Mouse (Mus musculus) kidney, postnatal 14 days (tissue): Measurements from ENCODE around the gene Acox3.
"Not testable (repeated sequence)": the region's sequence is repeated elsewhere in the genome, so short reads cannot be mapped to it uniquely, and the experiment has no call there.

ENCODE experiments used
- DNase-seq: peaks from one replicate; pipeline ENCODE4 v3.0.0; 2022; ENCODE audit warnings: mixed read lengths

Acox3 gene

DNA sequence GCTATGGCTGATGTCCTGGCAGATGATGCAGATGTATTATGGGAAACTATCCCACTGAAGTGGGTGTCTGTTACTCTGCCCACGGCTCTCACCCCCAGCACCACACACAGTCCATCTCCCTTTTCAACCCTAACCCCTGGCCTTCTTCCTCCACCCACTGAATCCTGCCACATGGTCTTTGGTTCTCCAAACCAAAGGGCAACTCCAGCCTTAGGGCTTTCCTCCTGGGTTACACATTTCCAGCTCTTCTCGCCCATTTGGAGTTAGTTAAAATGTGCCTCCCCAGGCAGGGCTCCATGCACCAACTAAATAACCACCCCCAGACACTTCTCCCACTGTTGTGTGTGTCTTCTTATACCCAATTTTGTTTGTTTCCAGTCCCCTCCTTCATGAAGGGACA lies 4.4 kb upstream of the Acox3 start:
- no peak for DNase-seq

DNA sequence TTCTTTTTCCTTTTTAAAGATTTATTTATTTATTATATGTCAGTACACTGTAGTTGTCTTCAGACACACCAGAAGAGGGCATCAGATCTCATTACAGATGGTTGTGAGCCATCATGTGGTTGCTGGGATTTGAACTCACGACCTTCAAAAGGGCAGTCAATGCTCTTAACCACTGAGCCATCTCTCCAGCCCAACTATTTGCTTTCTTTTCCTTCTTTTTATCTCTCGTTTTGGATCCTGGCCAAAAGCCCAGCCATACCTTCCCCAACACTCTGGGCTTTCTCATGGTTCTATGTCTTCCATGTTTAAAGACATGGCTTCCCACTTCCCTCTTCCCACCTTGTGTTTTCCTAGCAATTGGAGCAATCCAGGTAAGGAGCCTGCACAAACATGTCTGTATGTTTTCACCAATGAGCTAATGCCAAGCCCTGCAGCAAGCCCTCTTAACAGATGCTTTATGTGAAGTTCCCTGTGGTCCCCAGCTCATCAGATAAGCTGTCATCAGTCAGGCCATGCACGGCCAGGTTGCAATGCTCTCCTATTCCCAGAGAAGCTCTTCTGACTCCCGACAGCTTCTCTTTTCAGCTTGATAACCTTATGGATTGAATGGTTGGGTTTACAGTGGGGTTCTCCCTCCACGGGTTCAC lies 3.5 kb upstream of the Acox3 start:
- no peak for DNase-seq

DNA sequence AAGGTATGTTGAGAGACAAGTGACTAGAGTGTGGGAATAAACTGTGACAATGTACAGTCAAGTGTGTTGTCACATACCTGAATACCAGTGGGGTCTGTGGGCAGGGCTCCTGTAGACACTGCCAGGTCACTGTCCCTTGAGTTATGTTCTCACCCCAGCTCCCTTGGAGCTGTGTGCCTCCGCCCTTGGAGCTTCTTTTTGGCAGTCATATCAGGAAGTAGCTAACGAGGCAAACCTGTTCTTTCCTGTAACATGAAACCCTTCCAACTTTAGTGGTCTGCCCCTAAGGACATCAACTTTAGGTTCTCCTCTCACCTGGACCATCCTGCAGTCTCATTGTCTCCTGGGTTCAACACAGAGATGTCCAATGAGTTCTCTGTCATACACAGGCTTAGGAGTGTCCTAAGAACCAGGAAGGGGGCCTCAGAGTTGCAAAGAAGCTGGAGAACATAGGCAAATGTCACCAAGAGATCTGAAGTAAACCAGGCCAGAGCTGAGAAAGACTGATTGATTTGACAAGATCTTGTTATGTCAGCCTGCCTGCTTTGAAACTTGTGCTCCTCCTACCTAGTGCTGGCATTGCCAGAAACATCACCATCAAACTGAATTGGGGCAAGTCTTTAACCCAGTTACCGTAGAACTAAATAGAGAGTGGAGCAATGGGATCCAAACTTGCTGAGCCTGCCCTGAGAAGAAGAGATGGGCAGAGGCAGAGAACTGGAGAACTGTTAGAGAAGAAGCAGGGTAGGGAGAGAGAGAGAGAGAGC lies 2.5 kb upstream of the Acox3 start:
- no peak for DNase-seq

DNA sequence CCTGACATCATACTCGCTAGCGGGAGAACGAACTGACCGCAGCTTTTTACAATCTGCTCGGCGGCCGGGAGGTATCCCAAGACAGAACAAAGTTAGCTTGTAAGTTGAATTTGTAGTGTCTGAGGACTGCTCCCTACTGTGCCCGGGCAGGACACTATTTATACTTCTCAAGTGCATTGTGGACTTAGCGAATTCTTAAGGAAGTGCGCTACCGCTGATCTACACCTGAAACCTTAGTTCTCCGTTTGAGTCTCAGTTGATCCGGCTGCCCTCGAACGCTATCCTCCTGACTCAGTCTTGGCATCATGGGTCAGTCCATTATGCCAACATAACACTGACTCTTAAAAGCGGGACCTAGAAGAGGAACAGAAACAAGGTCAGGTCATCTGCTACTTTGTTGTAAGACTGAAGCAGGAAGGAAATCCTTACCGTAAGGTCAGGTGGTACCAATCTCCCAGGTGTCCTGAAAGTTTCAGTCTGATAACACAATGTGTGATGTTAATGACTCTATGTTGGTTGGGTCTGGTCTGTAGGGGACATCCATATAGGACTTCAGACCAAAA lies 462 bp downstream of the Acox3 start:
- DNase-seq = no peak

DNA sequence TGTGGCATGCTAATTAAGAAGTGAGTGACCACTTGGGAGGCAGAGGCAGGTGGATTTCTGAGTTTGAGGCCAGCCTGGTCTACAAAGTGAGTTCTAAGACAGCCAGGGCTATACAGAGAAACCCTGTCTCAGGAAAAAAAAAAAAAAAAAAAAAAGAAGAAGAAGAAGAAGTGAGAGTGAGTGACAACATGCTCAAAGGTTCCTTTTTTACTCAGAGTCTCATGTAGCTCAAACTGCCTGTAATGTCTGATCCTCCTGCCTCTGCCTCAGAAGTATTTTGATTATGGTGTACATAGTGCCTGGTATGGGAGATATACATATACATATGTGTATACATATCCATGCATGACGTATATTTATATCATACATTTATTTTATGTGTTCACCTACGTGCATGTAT lies 1.4 kb downstream of the Acox3 start:
- not testable (repeated sequence) for DNase-seq

DNA sequence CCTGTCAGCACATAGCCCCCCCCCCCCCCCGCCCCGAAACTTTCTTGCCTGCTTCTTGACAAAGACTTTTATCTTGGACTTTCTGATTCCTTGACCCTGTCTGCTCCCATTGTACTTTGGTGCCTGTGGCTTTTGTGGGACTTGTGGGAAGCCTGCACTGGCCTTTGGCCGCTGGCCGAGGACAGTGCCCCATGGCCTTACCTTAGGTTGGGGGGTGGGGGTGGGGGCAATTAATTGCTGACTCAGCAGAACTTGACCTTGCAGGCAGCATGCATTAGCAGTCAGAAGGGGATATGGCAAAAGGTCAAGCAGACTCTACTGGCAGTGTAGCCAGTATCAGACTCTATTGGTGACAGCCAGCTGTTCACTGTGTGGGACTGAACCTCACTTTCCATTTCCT lies 8.7 kb downstream of the Acox3 start:
- DNase-seq = no peak

DNA sequence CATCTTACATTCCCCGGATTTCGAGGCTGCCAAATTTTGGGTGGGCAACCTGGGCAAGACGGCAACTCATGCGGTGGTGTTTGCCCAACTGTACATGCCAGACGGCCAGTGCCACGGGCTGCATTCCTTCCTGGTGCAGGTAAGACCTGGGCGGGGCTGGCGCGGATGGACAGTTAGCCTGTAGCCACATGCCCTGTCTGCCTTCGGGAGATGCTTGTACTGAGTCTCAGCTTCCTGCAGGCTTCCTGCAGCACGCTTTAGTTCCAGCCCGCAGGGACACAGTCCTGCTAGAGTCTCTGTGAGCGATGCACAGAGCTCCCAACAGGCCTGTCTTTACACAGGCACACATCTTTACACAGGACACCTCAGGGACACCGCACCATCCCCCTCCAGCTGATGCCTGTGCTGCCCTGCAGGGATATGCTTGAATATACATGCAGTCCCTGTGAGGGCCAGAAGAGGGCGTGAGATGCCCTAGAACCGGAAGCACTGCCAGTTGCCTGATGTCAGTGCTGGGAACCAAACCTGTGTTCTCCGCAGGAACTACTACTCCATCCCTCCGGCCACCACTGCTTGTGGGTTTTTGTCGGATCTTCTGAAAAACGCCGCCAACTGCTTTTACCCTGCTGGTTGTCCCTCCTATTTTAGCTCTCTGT lies 9.4 kb downstream of the Acox3 start:
- no peak for DNase-seq

DNA sequence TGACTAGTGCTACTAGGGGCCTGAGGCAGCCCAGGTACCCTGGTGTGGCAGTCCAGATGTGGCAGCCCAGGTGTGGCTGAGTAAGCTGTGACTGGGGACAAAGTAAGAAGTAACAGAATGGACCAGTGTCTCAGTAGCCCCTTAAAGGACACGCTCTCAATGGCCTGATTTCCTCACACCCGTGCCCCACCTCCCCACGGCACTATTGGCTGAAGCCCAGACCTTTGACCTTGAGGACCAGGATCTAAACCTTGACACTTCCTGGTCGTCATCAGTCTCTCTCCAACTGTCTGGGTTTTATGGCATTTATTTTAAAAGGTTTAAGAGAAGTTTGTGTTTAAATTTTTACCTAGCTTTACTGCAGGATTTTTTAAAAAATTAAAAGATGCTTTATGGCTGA lies 10.0 kb downstream of the Acox3 start:
- no peak for DNase-seq

DNA sequence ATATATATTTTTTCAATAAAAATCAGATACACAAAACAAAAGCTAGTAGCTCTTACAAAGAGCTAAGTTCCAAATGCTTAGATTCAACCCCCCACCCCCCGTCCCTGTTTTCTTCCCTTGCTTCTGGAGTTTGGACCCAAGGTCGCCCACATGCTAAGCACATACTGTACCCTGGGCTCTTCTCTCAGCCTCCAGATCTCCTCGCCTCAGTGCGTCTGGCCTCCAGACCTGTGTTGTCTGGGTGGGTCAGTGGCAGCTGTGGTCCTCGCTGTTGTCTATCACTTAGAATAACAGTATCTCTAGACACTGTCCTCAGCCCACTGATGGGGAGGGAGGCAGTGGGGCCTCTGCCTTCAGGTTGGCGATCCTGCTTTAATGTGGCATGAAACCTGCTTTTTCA lies 10.4 kb downstream of the Acox3 start:
- peak; percentile 78 for DNase-seq

DNA sequence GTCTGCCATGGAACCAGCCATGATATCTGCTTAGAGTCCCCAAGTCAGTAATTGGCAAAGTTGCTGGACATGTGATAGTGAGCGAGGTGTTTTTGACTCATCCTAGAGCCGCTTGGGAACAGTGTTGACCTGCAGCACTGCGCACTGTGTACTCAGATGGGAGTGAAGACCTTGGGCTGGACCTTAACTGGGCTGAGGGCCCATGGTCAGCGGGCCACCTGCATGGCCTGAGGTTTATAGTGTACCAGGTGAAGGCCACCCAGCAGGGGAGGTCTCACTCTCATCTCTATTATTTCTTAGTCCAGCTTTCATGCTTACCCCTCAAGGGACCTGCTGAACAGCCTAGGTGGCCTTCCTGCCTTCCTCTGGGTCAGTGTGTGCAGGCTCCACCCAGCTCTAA lies 11.9 kb downstream of the Acox3 start:
- no peak for DNase-seq

DNA sequence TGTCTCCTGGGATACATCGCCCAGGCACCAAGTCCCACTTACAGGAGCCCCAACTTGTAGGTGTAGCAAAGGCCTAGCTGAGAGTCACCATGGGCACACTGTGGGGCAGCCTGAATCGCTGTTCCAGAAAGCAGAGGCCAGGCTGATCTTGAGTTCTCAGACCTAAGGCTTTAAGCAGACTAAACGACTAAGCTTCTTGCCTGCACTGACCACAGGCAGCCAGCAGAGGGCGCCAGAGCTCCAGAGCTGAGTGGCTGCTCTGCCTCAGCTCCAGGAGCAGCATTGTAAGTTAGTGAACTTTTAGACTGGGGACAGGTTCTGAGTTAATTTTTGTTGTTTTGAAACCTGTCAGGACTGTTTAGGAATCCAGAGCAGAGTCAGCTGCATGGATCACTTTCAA lies 12.9 kb downstream of the Acox3 start:
- peak; percentile 85 for DNase-seq

DNA sequence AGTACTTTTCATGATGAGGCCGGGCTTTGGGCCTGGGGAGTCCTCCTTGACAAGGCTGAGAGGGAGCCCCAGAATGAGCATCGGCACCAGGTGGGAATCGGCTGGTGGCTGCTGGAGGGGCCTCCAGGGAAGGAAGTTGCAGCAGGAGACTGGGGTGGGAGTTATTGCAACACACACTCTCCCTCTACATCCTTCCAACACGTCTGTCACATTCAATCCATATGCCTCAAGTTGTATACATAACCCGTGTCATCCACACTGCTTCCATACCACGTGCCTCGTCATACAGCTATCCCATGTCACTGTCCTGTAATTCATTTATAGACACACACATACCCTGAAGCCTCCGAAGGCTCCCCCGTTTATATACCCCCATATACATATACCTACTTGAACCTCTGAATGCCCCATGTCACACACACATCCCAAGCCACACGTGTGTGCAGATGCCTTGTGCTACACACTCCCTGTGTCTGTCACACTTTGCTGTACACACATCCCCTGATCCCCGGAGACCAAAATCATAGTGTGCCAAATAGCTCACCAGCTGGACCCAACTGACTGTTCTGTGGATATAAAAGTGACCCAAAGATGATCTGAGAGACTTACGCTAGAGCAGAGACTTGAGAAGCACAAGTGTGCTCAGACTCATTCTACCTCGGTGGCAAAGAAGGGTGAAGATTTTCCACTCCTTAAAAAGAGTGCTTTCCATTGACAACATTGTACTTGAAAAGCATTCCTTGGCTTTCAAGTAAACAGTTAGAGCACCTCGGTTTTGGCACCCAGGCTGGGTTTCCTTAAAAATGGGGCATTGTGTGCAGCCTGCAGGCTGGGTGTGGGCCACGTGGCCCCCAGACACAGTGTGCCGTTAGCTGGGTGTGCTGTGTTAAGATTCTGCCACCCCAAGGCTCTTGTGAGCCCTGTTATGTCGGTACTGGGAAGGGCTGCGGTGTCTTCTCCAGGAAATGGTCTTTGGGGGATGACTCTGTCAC lies 13.6 kb downstream of the Acox3 start:
- no peak for DNase-seq

DNA sequence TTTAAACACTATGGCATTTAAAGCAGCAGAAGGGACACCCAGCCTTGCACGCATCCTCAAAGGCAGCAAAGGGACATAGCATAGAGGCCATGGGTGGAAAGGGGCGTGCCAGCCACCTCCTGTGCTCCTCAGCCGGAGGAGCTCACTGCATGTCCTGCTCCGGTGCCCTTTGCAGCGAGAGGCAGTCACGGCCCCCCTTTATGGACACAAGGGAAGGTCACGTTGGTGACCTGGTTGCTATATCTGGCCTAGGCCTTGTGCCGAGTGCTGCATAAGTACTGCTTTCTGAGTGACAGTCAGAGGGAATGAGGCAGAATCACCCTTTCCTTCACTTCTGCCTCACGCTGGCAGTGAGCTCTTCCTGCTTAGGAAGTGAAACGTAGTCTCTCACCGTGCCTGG lies 17.4 kb downstream of the Acox3 start:
- DNase-seq = no peak

DNA sequence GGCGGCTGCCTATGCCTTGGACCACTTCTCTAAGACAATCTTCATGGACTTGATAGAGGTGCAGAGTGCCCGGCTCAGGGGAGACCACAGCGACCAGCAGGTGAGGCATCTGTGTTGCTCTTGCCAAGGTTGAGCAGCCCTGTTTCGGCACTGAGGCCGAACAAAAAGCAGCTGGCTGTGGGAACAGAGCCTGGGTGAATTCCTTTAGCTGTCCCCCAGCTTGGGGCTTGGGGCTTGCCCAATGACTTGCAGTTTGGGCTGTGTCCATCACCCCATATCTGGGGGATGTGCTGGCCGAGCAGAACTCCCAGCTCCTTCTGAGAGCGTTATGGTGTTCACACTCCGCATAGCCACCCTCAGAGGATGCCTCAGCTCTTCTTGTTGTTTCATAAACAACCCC lies 18.7 kb downstream of the Acox3 start:
- no peak for DNase-seq

DNA sequence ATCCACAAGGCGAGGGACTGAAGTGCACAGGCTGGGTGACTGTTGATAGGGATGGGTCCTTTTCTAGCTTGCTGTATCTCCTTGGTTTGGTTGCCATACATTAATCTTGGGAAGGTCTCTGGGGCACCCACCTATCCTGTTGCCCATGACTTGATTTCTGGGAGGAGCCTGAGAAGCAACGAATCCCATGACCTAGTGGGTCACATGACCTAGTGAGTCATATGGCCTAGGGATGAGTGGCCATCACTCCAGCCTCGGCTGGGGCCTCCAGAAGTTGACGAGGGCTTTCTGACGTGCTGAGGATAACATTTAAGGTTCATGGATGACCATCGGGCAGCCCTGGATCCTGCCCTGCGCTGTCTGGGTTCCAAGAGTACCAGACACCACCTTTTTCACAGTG lies 22.5 kb downstream of the Acox3 start:
- DNase-seq = no peak

DNA sequence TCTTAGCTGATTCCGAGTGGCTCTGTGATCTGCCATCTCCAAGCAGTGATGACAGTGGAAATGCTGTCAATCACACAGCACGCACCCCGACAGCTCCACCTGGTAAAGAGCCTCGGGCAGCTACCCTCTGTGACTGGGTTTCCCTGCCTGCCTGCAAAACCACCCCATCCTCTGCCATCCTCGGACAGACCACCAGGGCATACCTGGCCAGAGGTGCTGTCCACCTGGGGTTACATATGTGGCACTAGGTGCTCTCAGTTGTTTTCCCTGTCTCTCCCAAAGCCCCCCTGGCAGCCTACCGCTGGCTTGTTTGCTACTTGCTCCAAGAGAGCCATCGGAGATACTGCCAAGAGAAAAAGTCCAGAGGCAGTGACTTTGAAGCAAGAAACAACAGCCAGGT lies 24.0 kb downstream of the Acox3 start:
- no peak for DNase-seq

DNA sequence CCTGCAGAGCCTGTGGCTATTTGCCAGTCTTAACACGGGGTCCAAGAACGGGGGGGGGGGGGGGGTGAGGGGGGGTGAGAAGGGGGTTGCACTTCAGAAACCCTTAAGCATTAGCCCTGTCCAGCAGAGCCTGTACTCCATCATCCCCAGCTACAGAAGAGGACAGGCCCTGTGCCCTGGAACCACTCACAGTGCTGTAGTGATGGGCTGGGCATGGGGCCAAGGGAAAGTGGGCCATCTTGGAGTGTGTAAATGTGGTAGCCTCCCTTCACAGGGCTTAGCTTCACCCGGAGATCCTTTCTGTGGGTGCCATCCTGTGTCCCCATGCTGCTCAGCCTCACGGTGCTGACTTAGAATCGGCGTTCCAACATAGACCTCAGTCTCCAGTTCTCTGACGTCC lies 24.9 kb downstream of the Acox3 start:
- peak; percentile 21 for DNase-seq

DNA sequence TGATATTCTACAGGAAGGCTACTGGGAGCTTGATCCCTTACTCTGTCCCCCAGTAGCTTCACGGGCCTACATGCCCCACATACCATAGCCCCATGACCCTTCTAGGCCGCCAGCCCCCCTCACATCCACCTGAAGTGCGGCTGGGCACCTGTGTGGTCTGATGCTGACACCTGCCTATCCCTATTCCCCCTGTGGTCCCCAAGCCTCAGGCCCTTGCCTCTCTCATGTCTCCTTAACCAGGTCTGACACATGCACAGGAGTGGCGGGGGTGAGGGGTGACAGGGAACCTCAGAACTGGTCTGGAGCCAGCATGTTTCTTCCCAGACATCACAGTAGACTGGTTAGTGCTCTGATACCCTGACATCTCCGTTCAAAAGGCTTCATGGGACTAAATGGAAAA lies 25.7 kb downstream of the Acox3 start:
- DNase-seq = no peak

DNA sequence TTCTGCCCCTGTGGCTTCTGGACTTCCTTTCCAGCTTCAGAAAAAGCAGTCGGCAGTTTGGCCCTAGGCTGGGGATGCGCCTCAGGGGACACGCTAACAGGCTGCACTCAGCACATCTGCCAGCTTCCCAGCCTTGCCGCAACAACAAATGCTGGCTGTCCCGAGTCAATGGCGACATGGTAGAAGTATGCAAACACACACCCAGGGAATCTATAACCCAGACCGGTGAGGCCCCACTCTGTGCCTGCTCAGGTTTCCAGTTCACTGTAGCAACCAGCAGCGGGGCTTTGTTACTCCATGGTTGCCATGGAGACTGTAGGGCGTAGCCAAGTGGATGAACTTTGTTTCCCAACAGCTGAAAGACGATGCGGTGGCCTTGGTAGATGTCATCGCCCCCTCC lies 26.5 kb downstream of the Acox3 start:
- DNase-seq = peak; percentile 60

DNA sequence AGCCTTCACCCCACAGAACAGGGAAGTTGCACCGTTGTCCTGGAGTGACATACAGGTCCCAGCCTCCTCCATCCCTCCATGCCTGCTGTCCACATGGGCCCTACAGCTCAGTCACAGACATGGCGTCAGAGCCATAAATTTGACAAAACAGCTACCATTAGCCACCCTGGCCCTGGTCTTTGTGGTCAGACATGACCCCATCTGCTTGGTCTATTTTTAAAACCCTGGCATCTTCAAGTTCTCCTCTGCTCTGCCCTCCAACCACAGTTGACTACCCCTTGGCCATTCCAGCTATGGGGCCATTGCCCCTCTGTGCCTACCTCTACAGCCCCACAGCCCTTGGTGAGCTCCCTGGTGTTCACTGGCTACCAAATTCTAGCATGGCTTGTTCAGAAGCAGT lies 27.1 kb downstream of the Acox3 start:
- no peak for DNase-seq

DNA sequence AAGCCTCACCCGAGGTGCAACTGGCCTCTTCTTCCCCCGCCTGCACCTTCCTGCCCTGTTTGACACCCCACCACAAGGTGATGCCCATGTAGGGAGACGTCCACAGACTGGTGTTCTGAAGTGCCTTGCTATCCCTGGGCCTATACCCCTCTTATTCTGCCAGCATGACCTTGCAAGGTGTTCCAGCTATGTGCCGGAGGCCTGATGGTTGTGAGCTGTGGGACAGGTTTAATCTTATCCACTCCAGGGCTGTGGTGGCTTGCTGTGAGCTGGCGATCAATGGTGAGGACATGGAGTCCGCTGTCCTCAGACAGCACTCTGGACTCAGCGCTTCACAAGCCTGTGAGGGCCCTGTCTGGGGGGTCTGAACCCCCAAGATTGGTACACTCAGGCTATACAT lies 27.5 kb downstream of the Acox3 start:
- no peak for DNase-seq

DNA sequence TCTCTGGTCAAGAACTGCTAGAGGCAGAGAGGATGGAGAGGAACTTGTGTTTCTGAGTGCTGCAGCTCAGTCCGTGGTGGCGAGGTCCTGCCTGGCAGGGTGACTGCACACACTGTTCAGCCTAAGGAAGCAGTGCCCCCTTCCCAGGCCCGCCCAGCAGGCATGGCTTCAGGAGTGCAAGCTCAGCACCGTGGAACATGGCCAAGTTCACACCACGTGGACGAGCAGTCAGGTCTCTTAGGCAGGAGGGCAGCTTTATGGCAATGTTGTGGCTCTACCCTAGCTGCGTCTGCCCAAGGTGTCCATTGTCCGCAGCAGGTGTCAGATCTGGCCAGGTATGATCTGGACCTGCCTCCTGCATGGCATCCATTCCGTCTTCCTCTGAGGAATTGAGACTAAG lies 28.3 kb downstream of the Acox3 start:
- DNase-seq = peak; percentile 74

DNA sequence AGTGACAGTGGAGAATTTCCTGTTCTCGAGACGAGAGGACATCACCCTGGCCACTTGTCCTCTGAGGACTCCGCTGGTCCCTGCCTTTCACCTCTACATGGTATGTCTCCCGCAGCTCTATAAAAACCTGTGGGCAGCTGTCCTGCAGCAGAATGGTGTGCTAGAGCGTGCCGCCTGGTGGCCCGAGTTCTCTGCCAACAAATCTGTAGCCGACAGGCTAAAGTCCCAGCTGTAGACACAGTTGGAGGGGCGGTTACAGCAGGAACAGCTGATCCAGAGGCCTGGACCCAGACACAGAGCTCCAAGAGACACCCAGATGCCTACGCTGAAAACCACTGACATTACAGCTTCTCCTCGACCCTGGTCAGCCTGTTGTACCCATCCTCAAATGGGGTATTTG lies 29.1 kb downstream of the Acox3 start:
- peak; percentile 53 for DNase-seq
